Mouse (Mus musculus) hindbrain, postnatal 0 days (tissue): ENCODE measurements around the gene Ostm1. TPM values are rescaled to one million over a fixed set of nuclear protein-coding genes. Genes with fewer than 3 reads are reported as not detected.

Experiments
- ATAC-seq: fragments of 200-750 bp; cut with Nextera tagmentation; 2 replicates; pipeline ENCODE4 v1.8.0; 2017; ENCODE audit warnings: mild to moderate bottlenecking, moderate TSS enrichment, moderate library complexity
- DNase-seq: peaks from one replicate; pipeline ENCODE4 v3.0.0-alpha.2; 2015; ENCODE audit warnings: low spot score
- H3K27ac ChIP-seq: fragments of 300-500 bp; sonication (generic); 2 replicates; pipeline ENCODE4 v1.5.1; 2014; ENCODE audit warnings: mild to moderate bottlenecking
- H3K27me3 ChIP-seq: fragments of 300-500 bp; sonication (generic); 2 replicates; pipeline ENCODE4 v1.6.1; 2014; ENCODE audit warnings: low read length, mixed read lengths; ENCODE audit not compliant: insufficient read depth
- H3K36me3 ChIP-seq: fragments of 300-500 bp; sonication (generic); 2 replicates; pipeline ENCODE4 v1.6.1; 2014; ENCODE audit warnings: low read length, mixed read lengths; ENCODE audit not compliant: insufficient read depth
- H3K4me1 ChIP-seq: fragments of 300-500 bp; sonication (generic); 2 replicates; pipeline ENCODE4 v1.6.1; 2014; ENCODE audit warnings: antibody characterized with exemption, low read length, mixed read lengths; ENCODE audit not compliant: insufficient read depth
- H3K4me2 ChIP-seq: fragments of 300-500 bp; sonication (generic); 2 replicates; pipeline ENCODE4 v1.6.1; 2014; ENCODE audit warnings: low read depth, mild to moderate bottlenecking, low read length, moderate library complexity, mixed read lengths
- H3K4me3 ChIP-seq: fragments of 300-500 bp; sonication (generic); 2 replicates; pipeline ENCODE4 v1.5.1; 2014; ENCODE audit warnings: low read length
- H3K9ac ChIP-seq: fragments of 300-500 bp; sonication (generic); replicated peaks from 2 replicates; pipeline ENCODE4 v1.6.1; 2014; ENCODE audit warnings: mild to moderate bottlenecking, low read length, moderate library complexity, mixed read lengths
- H3K9me3 ChIP-seq: fragments of 300-500 bp; sonication (generic); 2 replicates; pipeline ENCODE4 v1.6.1; 2016; ENCODE audit warnings: low read length, mixed read lengths
- CTCF ChIP-seq: IDR thresholded peaks from 2 replicates; pipeline ENCODE4 v1.5.1; 2016; ENCODE audit warnings: antibody characterized with exemption, control low read depth, low read depth
- WGBS: fragments of 180-500 bp; shearing (Covaris S2); extraction: QIAGEN DNeasy Blood & Tissue Kit; methylation state at CpG from one replicate; pipeline ENCODE4 v1.1.7; 2014; 5-methylcytosine and 5-hydroxymethylcytosine counted together
- polyA plus RNA-seq: library from polyadenylated mRNA; unstranded; fragments of >200 nt; fragmentation: Nextera tagmentation; extraction: Ambion mirVana; gene quantifications from 2 replicates; pipeline ENCODE4 v1.2.1, GENCODE M21; 2015
- total RNA-seq: library from RNA; depleted of rRNA; stranded (reverse); fragments of >200 nt; gene quantifications from 2 replicates; pipeline ENCODE4 v1.2.3, GENCODE M21; 2014

The Ostm1 gene
- total and polyA plus RNA-seq, 2 experiments from 2014 or later, result 36.8 to 43.1 TPM

DNA sequence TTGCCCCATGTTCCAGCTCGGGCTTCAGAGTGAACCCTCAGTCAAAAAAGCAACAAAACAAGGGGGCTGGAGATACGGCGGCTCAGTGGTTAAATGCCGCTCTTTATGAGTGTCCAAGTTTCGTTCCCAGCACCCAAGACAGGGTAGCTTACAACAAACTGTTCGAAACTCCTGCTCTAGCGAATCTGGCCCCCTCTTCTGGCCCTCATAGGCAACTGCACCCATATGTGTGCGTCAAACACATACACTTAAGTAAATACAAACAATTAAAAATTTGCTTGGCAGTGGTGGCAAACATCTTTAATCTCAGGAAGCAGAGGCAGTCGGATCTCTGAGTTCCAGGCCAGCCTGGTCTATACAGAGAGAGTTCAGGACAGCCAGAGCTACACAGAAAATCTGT is 60.0 kb downstream of the Ostm1 start:
- Histone ChIP-seq H3K4me2 (no peak overlapping the region), H3K9me3 (no peaks in the 10 kb centered on the region), H3K9ac (no peak overlapping the region), H3K27me3 (no peaks in the 10 kb centered on the region), H3K4me3 (no peak overlapping the region), H3K4me1 (no peaks in the 10 kb centered on the region), H3K36me3 (no peaks in the 10 kb centered on the region), H3K27ac (no peak overlapping the region)
- TF ChIP-seq CTCF, result no peak
- 85% methylated on average over 9 of the region's 9 CpGs for WGBS
- ATAC-seq (no peak), DNase-seq (no peak)

DNA sequence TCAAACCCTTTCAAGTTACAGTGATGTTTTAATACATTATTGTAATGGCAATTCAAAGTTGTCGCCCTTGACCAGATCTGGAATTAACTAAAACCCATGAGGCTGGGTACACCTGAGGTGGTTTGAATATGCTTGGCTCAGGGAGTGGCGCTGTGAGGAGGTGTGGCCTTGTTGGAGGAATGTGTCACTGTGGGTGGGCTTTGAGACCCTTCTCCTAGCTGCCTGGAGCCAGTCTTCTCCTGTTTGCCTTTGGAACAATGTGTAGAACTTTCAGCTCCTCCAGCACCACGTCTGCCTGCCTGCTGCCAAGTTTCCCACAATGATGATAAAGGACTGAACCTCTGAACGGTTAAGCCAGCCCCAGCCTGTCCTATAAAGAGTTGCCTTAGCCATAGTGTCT is 62.7 kb downstream of the Ostm1 start:
- no peaks in the 10 kb centered on the region for H3K9me3 ChIP-seq
- no peaks in the 10 kb centered on the region for H3K36me3 ChIP-seq
- H3K4me3 ChIP-seq, result no peak overlapping the region
- ATAC-seq, result no peak
- TF ChIP-seq CTCF, result no peak
- 51% methylated on average over 4 of the region's 4 CpGs for WGBS
- no peak overlapping the region for H3K9ac ChIP-seq
- no peak for DNase-seq
- H3K4me1 ChIP-seq, result no peaks in the 10 kb centered on the region
- no peak overlapping the region for H3K27ac ChIP-seq
- H3K4me2 ChIP-seq, result no peak overlapping the region
- no peaks in the 10 kb centered on the region for H3K27me3 ChIP-seq

DNA sequence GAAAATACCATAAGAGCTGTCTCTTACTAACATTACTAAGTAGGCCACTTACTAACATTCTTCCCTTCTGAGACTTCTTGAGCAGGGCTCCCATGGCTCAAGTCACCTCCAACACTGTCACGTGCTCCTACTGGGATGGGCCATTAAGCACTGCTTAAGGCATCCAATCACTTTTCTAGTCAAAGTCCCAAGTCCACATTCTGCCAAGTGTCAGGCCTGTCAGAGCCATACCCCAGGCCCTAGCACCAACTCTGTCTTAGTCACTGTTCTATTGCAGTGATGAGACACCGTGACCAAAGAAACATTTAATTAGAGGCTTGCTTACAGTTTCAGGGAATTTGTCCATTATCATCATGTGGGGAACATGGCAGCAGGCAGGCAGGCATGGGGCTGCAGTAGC is 78.3 kb downstream of the Ostm1 start:
- no peaks in the 10 kb centered on the region for H3K4me1 ChIP-seq
- H3K9ac ChIP-seq, result no peak overlapping the region
- no peak for TF ChIP-seq CTCF
- no peaks in the 10 kb centered on the region for H3K27me3 ChIP-seq
- ATAC-seq (no peak), DNase-seq (no peak)
- H3K36me3 ChIP-seq, result no peaks in the 10 kb centered on the region
- no peak overlapping the region for H3K4me2 ChIP-seq
- WGBS, result 76% methylated on average over 2 of the region's 2 CpGs
- no peak overlapping the region for H3K4me3 ChIP-seq
- H3K9me3 ChIP-seq, result no peaks in the 10 kb centered on the region
- H3K27ac ChIP-seq, result no peak overlapping the region

DNA sequence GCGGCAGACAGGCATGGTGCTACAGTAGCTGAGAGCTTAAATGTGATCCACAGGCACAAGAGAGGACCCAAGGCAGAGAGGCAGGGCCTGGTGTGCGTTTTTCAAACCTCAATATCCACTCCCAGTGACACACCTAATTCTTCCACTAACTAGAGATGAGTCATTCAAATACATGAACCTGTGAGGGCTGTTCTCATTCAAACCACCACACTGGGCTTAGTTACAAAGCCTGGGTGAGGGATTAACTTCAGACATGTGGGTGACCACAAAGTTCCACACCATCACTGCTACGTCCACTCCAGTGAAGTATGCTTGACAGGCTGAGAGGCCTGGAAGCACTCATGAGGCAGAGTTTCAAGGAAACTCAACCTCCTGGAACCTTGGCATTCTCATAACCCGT is 86.3 kb downstream of the Ostm1 start:
- no peaks in the 10 kb centered on the region for H3K36me3 ChIP-seq

DNA sequence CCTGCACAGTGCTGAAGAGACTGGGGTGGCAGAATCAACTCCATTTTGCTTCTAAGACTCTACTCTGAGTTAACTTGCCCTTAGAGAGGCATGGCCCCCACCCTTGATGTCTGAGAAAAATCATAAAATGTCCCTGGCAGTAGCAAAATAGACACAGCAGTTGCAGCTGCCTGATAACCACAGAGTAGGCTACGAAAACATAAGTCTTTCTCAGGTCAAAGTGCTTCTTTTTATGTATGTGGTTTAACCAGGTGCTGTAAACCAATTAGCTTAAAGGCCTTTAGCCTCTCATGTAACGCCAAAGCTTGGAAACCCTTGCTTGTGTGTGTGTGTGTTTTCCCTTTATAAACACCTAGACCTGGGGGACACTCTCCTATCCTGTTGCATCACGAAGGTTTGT is 89.2 kb downstream of the Ostm1 start:
- DNase-seq (no peak), ATAC-seq (no peak)
- 91% methylated on average over 3 of the region's 3 CpGs for WGBS
- Histone ChIP-seq H3K4me3 (no peak overlapping the region), H3K4me2 (no peak overlapping the region), H3K36me3 (no peaks in the 10 kb centered on the region), H3K27me3 (no peaks in the 10 kb centered on the region), H3K9me3 (no peaks in the 10 kb centered on the region), H3K27ac (no peak overlapping the region), H3K4me1 (no peaks in the 10 kb centered on the region), H3K9ac (no peak overlapping the region)
- TF ChIP-seq CTCF, result no peak

More for the DNA sequence above, 86.3 kb downstream of the Ostm1 start:
- DNase-seq (no peak), ATAC-seq (no peak)
- Histone ChIP-seq H3K4me3 (no peak overlapping the region), H3K9ac (no peak overlapping the region), H3K27ac (no peak overlapping the region), H3K4me2 (no peak overlapping the region), H3K27me3 (no peaks in the 10 kb centered on the region), H3K9me3 (no peaks in the 10 kb centered on the region), H3K4me1 (no peaks in the 10 kb centered on the region)
- 90% methylated on average over 4 of the region's 4 CpGs for WGBS
- no peak for TF ChIP-seq CTCF

DNA sequence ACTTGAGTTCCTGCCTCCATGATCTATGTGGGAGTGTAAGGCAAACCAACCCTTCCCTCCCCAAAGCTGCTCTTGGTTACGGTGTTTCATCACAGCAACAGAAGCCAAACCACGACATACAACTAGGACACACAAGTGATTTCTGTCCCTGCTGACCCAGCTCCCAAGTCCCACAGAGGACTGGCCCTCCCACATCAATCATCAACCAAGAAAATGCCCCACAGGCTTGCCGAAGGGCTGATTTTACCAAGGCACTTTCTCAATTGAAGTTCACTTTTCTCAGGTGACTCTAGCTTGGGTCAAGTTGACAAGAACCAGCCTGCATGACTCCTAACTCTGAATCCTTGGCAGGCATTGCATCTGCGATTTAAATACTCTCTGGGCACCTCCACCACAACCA is 91.9 kb downstream of the Ostm1 start:
- TF ChIP-seq CTCF, result no peak
- DNase-seq, result no peak
- no peak for ATAC-seq
- H3K4me3 ChIP-seq, result no peak overlapping the region
- WGBS, result 80% methylated on average over 4 of the region's 4 CpGs
- H3K4me2 ChIP-seq, result no peak overlapping the region
- no peaks in the 10 kb centered on the region for H3K9me3 ChIP-seq
- H3K9ac ChIP-seq, result no peak overlapping the region
- H3K36me3 ChIP-seq, result no peaks in the 10 kb centered on the region
- no peaks in the 10 kb centered on the region for H3K27me3 ChIP-seq
- H3K27ac ChIP-seq, result no peak overlapping the region
- peaks cover 13% of the 10 kb centered on the region; the same call in 1 of the 2 replicates for H3K4me1 ChIP-seq

DNA sequence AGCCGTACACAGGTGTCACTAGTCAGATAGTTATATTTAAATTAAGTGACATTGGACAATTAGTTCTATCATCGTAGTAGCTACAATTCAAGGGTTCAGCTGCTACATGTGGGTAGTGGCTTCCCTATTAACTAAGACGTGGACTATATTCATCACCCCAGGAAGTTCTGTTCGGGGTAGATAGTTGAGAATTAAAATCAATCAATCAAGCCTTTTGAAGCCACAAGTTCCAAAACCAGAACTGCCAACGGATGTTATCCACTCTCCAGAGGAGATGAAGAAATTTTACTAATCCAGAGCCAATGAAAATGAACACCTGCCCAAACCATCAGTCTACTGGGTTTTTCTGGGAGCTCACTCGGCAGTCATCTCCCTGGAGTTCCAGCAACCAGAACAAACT is 94.7 kb downstream of the Ostm1 start:
- TF ChIP-seq CTCF, result no peak
- WGBS, result 38% methylated on average over 6 of the region's 6 CpGs
- H3K4me2 ChIP-seq, result peak overlapping the region; percentile 74
- H3K36me3 ChIP-seq, result no peaks in the 10 kb centered on the region
- no peak for DNase-seq
- no peaks in the 10 kb centered on the region for H3K9me3 ChIP-seq
- ATAC-seq, result no peak; the same call in 1 of the 2 replicates
- no peaks in the 10 kb centered on the region for H3K27me3 ChIP-seq
- H3K4me1 ChIP-seq, result peaks cover 14% of the 10 kb centered on the region; the same call in 1 of the 2 replicates
- H3K4me3 ChIP-seq, result peak overlapping the region; percentile 89
- peak overlapping the region; percentile 75; the same call in 1 of the 2 replicates for H3K9ac ChIP-seq
- peak overlapping the region; percentile 80; the same call in 1 of the 2 replicates for H3K27ac ChIP-seq
